Mouse (Mus musculus) heart, embryonic 16.5 days (tissue): ENCODE measurements around the gene Alas2. TPM values are rescaled to one million over a fixed set of nuclear protein-coding genes. Genes with fewer than 3 reads are reported as not detected.

Source experiments
- ATAC-seq: fragments of 200-750 bp; cut with Nextera tagmentation; replicated peaks from 2 replicates; pipeline ENCODE4 v1.8.0; 2017; ENCODE audit warnings: moderate number of reproducible peaks; ENCODE audit not compliant: insufficient read depth, low FRiP score; ENCODE audit errors: extremely low read depth
- H3K27ac ChIP-seq: fragments of 300-500 bp; sonication (generic); 2 replicates; pipeline ENCODE4 v1.5.1; 2014; ENCODE audit warnings: mild to moderate bottlenecking, low read length, control low read depth, moderate library complexity
- H3K27me3 ChIP-seq: fragments of 300-500 bp; sonication (generic); 2 replicates; pipeline ENCODE4 v1.6.1; 2014; ENCODE audit warnings: low read length, mixed read lengths; ENCODE audit not compliant: control insufficient read depth, insufficient read depth
- H3K36me3 ChIP-seq: fragments of 300-500 bp; sonication (generic); 2 replicates; pipeline ENCODE4 v1.6.1; 2014; ENCODE audit not compliant: control insufficient read depth, insufficient read depth
- H3K4me1 ChIP-seq: fragments of 300-500 bp; sonication (generic); 2 replicates; pipeline ENCODE4 v1.6.1; 2014; ENCODE audit warnings: low read length, mixed read lengths; ENCODE audit not compliant: control insufficient read depth, insufficient read depth
- H3K4me2 ChIP-seq: fragments of 300-500 bp; sonication (generic); 2 replicates; pipeline ENCODE4 v1.6.1; 2014; ENCODE audit warnings: low read depth, mild to moderate bottlenecking, control low read depth, low read length
- H3K4me3 ChIP-seq: fragments of 300-500 bp; sonication (generic); 2 replicates; pipeline ENCODE4 v1.5.1; 2014; ENCODE audit warnings: mild to moderate bottlenecking, control low read depth, low read length
- H3K9ac ChIP-seq: fragments of 300-500 bp; sonication (generic); 2 replicates; pipeline ENCODE4 v1.6.1; 2014; ENCODE audit warnings: low read length, control low read depth
- H3K9me3 ChIP-seq: fragments of 300-500 bp; sonication (generic); replicated peaks from 2 replicates; pipeline ENCODE4 v1.6.1; 2016; ENCODE audit warnings: low read length; ENCODE audit not compliant: control insufficient read depth
- WGBS: fragments of 180-500 bp; shearing (Covaris S2); extraction: QIAGEN DNeasy Blood & Tissue Kit; methylation state at CpG from one replicate; pipeline ENCODE4 v1.1.7; 2014; 5-methylcytosine and 5-hydroxymethylcytosine counted together
- polyA plus RNA-seq: library from polyadenylated mRNA; unstranded; fragments of >200 nt; fragmentation: Nextera tagmentation; extraction: Ambion mirVana; gene quantifications from 2 replicates; pipeline ENCODE4 v1.2.1, GENCODE M21; 2015

Gene Alas2
- polyA plus RNA-seq, 1 experiment from 2014 or later, result 279 TPM

DNA sequence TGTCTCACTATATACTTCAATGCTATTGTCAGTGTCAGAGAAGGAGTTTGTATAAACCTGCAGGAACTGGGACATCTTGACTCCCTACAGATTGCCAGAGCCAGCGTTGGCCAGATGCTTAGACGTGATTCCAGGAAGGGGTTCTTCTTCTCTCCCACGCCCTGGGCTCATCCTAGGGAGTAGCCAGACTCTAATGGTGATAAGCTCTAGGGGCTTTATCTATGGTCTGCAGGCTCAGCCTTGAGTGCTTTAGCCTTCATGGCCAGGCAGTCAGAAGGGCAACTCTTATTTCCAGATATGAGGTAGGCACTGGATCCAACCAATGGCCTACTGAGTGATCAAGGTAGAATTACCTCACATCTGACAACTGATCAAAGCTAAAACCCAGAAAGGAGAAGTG lies 2.5 kb downstream of the Alas2 start:
- no peak overlapping the region for H3K9ac ChIP-seq
- H3K4me2 ChIP-seq, result no peak overlapping the region
- H3K36me3 ChIP-seq, result peaks cover 2% of the 10 kb centered on the region; the same call in 1 of the 2 replicates
- H3K27ac ChIP-seq, result no peak overlapping the region
- no peaks in the 10 kb centered on the region for H3K27me3 ChIP-seq
- no peak for ATAC-seq
- WGBS, result 62% methylated on average over 3 of the region's 3 CpGs
- no peaks in the 10 kb centered on the region for H3K4me1 ChIP-seq
- H3K4me3 ChIP-seq, result no peak overlapping the region
- H3K9me3 ChIP-seq, result no peaks in the 10 kb centered on the region

- Histone ChIP-seq H3K4me1 (no peaks in the 10 kb centered on the region), H3K4me3 (no peak overlapping the region), H3K27me3 (no peaks in the 10 kb centered on the region), H3K9me3 (no peaks in the 10 kb centered on the region), H3K36me3 (peaks cover 2% of the 10 kb centered on the region; the same call in 1 of the 2 replicates), H3K9ac (no peak overlapping the region), H3K4me2 (no peak overlapping the region), H3K27ac (no peak overlapping the region)
- WGBS, result 88% methylated on average over 2 of the region's 2 CpGs
- no peak for ATAC-seq
Observed at GRCm38 (mm10) chrX:150551986-150552385, 4.8 kb downstream of the Alas2 start.

- no peak for ATAC-seq
- WGBS, result 81% methylated on average over 3 of the region's 3 CpGs
- Histone ChIP-seq H3K4me1 (no peaks in the 10 kb centered on the region), H3K4me3 (no peak overlapping the region), H3K27me3 (no peaks in the 10 kb centered on the region), H3K4me2 (no peak overlapping the region), H3K27ac (no peak overlapping the region), H3K36me3 (peaks cover 2% of the 10 kb centered on the region; the same call in 1 of the 2 replicates), H3K9me3 (no peaks in the 10 kb centered on the region), H3K9ac (no peak overlapping the region)
Observed at GRCm38 (mm10) chrX:150554032-150554431, 6.9 kb downstream of the Alas2 start.

DNA sequence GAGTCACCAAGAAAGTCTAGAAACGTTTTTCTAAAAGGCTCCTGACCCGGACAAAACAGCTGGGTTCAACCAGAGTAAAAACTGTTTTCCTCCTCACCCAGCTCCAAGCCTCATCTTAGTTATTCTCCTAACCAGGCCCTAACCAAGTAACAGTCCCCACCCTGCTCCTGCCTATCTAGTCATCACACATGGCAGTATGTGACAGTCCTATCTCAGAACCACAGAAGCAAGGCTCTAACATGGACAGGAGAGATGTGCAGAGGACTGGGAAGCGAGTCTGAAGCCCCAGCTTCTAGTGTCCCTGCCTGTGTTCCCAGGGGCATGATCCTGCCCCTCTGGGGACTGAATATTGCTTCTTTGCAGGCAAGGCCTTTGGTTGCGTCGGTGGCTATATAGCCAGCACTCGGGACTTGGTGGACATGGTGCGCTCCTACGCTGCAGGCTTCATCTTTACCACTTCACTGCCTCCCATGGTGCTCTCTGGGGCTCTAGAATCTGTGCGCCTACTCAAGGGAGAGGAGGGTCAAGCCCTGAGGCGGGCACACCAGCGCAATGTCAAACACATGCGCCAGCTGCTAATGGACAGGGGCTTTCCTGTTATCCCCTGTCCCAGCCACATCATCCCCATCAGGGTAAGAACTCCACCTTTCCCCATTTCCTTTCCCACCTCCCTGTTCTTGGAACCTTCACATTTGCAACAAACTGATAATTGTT lies 17.6 kb downstream of the Alas2 start:
- no peak for ATAC-seq
- no peak overlapping the region for H3K4me3 ChIP-seq
- H3K9ac ChIP-seq, result no peak overlapping the region
- 92% methylated on average over 11 of the region's 12 CpGs for WGBS
- H3K27ac ChIP-seq, result no peak overlapping the region
- no peaks in the 10 kb centered on the region for H3K9me3 ChIP-seq
- no peaks in the 10 kb centered on the region for H3K4me1 ChIP-seq
- no peak overlapping the region for H3K4me2 ChIP-seq
- H3K27me3 ChIP-seq, result no peaks in the 10 kb centered on the region
- H3K36me3 ChIP-seq, result no peaks in the 10 kb centered on the region

DNA sequence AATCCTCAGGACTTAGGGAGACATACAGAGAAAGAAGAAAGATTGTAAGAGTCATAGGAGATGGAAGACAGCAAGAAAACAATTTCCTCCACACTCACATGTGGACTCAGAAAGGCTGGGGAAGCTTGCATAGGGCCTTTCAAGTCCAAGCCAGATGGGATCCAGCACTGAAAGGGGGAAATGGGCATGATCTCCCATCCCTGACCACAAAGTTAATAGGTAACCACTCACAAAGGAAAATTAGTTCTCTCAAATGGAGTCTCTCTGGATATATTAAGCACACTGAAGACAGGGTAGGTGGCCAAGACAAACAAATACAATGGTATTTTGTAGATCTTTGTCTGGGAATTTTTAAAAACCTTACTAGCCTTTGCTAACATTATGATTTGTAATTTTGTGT lies 34.7 kb downstream of the Alas2 start:
- no peak overlapping the region for H3K4me3 ChIP-seq
- no peak overlapping the region for H3K4me2 ChIP-seq
- no peaks in the 10 kb centered on the region for H3K4me1 ChIP-seq
- H3K27me3 ChIP-seq, result no peaks in the 10 kb centered on the region
- H3K27ac ChIP-seq, result no peak overlapping the region
- peaks cover 10% of the 10 kb centered on the region for H3K36me3 ChIP-seq
- no peak for ATAC-seq
- H3K9ac ChIP-seq, result no peak overlapping the region
- H3K9me3 ChIP-seq, result no peaks in the 10 kb centered on the region

DNA sequence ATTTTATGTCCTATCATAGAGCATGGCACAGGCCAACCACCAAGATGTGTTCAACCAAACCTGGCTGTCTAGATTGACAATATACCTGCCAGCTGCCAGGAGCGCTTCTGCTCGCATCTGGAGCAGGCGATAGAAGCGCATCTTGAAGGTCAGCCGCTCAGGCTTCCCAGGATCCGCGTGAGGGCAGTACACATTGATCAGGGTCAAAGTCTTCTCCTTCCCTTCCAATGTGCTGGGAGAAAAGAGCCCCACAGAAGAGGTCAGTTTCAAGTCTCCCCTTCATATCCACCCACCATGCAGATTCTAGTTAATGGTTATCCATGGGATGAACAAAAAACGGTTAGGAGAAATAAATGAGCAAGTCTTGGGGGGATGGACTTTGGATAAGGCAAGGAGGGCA lies 37.9 kb downstream of the Alas2 start:
- H3K4me1 ChIP-seq, result peaks cover 2% of the 10 kb centered on the region; the same call in 1 of the 2 replicates
- ATAC-seq, result no peak
- peaks cover 10% of the 10 kb centered on the region for H3K36me3 ChIP-seq
- no peak overlapping the region for H3K4me2 ChIP-seq
- no peaks in the 10 kb centered on the region for H3K9me3 ChIP-seq
- H3K27me3 ChIP-seq, result no peaks in the 10 kb centered on the region
- no peak overlapping the region for H3K9ac ChIP-seq
- H3K4me3 ChIP-seq, result no peak overlapping the region
- H3K27ac ChIP-seq, result no peak overlapping the region
- WGBS, result 94% methylated on average over 8 of the region's 8 CpGs

GRCm38 (mm10) chrX:150588023-150588764 lies 41.0 kb downstream of the Alas2 start, which contains the start of gene Pfkfb1:
Pfkfb1 (plus strand) TSS chrX:150588229.
- Histone ChIP-seq H3K4me2 (peak within 1 kb of the TSS; percentile 68), H3K4me1 (peaks cover 6% of the 10 kb centered on the region; the same call in 1 of the 2 replicates), H3K9ac (peak within 1 kb of the TSS; percentile 77), H3K36me3 (no peaks in the 10 kb centered on the region; the same call in none of the 2 replicates), H3K27me3 (no peaks in the 10 kb centered on the region), H3K9me3 (no peaks in the 10 kb centered on the region), H3K4me3 (peak within 1 kb of the TSS; percentile 66), H3K27ac (peak within 1 kb of the TSS; percentile 75)
- peak; percentile 97 for ATAC-seq
- 14% methylated on average over 35 of the region's 35 CpGs for WGBS

- no peaks in the 10 kb centered on the region for H3K9me3 ChIP-seq
- H3K4me1 ChIP-seq, result peaks cover 9% of the 10 kb centered on the region
- no peak for ATAC-seq
- no peaks in the 10 kb centered on the region for H3K27me3 ChIP-seq
- H3K36me3 ChIP-seq, result no peaks in the 10 kb centered on the region; the same call in none of the 2 replicates
- H3K4me2 ChIP-seq, result peak within 1 kb of the TSS; percentile 68
- 63% methylated on average over 5 of the region's 5 CpGs for whole genome bisulfite sequencing
- H3K4me3 ChIP-seq, result peak within 1 kb of the TSS; percentile 66
- H3K9ac ChIP-seq, result peak within 1 kb of the TSS; percentile 77
- H3K27ac ChIP-seq, result no peak within 1 kb of the TSS; the same call in 1 of the 2 replicates
Observed at GRCm38 (mm10) chrX:150589696-150590095, 42.5 kb downstream of the Alas2 start, which contains the start of gene Apex2. Apex2 (minus strand) TSS chrX:150589868.
